Mouse (Mus musculus) heart, adult 2 months (tissue): Measurements from ENCODE around the gene Cotl1. TPM values are rescaled to one million over a fixed set of nuclear protein-coding genes. Genes with fewer than 3 reads are reported as not detected.
"Not testable (repeated sequence)": the region's sequence is repeated elsewhere in the genome, so short reads cannot be mapped to it uniquely, and the experiment has no call there.

ENCODE experiments used
- DNase-seq, 2 experiments: peaks; one replicate each; pipeline ENCODE4 v3.0.0; 2021
- H3K27ac ChIP-seq: fragments of 200-600 bp; 2 replicates; pipeline ENCODE4 v1.8.1; 2022
- H3K27me3 ChIP-seq: fragments of 200-500 bp; 2 replicates; pipeline ENCODE4 v1.6.1; 2012; ENCODE audit warnings: mild to moderate bottlenecking, low read length, inconsistent platforms, mixed read lengths; ENCODE audit not compliant: control insufficient read depth, insufficient read depth
- H3K36me3 ChIP-seq: fragments of 200-500 bp; 2 replicates; pipeline ENCODE4 v1.6.1; 2012; ENCODE audit warnings: low read length, inconsistent platforms; ENCODE audit not compliant: control insufficient read depth, insufficient read depth
- H3K4me1 ChIP-seq: fragments of 200-500 bp; 2 replicates; pipeline ENCODE4 v1.6.1; 2011; ENCODE audit warnings: low read length; ENCODE audit not compliant: control insufficient read depth, insufficient read depth
- H3K4me3 ChIP-seq: fragments of 200-600 bp; 2 replicates; pipeline ENCODE4 v1.8.1; 2022
- H3K79me2 ChIP-seq: fragments of 200-500 bp; replicated peaks from 2 replicates; pipeline ENCODE4 v1.6.1; 2012; ENCODE audit warnings: mild to moderate bottlenecking, inconsistent platforms, low read length, moderate library complexity, mixed read lengths; ENCODE audit not compliant: control insufficient read depth, insufficient read depth
- H3K9ac ChIP-seq: fragments of 200-500 bp; 2 replicates; pipeline ENCODE4 v1.6.1; 2012; ENCODE audit warnings: low read depth, mild to moderate bottlenecking, control low read depth, inconsistent platforms, low read length, mixed read lengths
- CTCF ChIP-seq: fragments of 200-600 bp; IDR thresholded peaks from 2 replicates; pipeline ENCODE4 v1.8.1; 2022; ENCODE audit warnings: antibody characterized with exemption, mild to moderate bottlenecking, moderate library complexity
- EP300 ChIP-seq: fragments of 200-500 bp; IDR thresholded peaks from 2 replicates; pipeline ENCODE4 v1.6.1; 2011; ENCODE audit warnings: low read depth, low read length, control low read depth; ENCODE audit not compliant: insufficient read depth
- POLR2A ChIP-seq: fragments of 200-500 bp; IDR thresholded peaks from 2 replicates; pipeline ENCODE4 v1.6.1; 2011; ENCODE audit warnings: mild to moderate bottlenecking, low read depth, low read length, control low read depth; ENCODE audit not compliant: insufficient read depth
- WGBS: fragments of 180-500 bp; shearing (Covaris S2); methylation state at CpG from one replicate; pipeline ENCODE4 v1.1.7; 2018; 5-methylcytosine and 5-hydroxymethylcytosine counted together
- intact Hi-C: fragments of 180-260 bp; cut with DNase I; formaldehyde crosslinking; loops from one replicate; pipeline ENCODE4 v1.15.1; 2025
- polyA plus RNA-seq: library from polyadenylated mRNA; depleted of rRNA; stranded (reverse); fragments of >200 nt; gene quantifications from 2 replicates; pipeline ENCODE4 v1.2.3, GENCODE M21; 2012
- total RNA-seq, 2 experiments: library from RNA; stranded (reverse); gene quantifications; 2 replicates each; pipeline ENCODE4 v1.2.3; 2021

Cotl1 gene
- total and polyA plus RNA-seq, 3 experiments: 17.5 to 23.2 (median 20.4) TPM

- H3K4me3 ChIP-seq: no peak overlapping the region
- H3K79me2 ChIP-seq: no peaks in the 10 kb centered on the region
- WGBS: 78% methylated on average over 6 of the region's 6 CpGs
- H3K27ac ChIP-seq: no peak overlapping the region
- no peaks in the 10 kb centered on the region for H3K27me3 ChIP-seq
- DNase-seq: peak in 1 of 2 experiments; percentile 17
- no peak overlapping the region for H3K9ac ChIP-seq
- intact Hi-C loops: no loop called here
- H3K4me1 ChIP-seq: peaks cover 2% of the 10 kb centered on the region; the same call in 1 of the 2 replicates
- TF ChIP-seq POLR2A (no peak), EP300 (no peak), CTCF (no peak)
- H3K36me3 ChIP-seq: no peaks in the 10 kb centered on the region
Measured at GRCm38 (mm10) chr8:119857767-119858166, 17.4 kb upstream of the Cotl1 start.

- Histone ChIP-seq H3K4me1 (peaks cover 2% of the 10 kb centered on the region; the same call in 1 of the 2 replicates), H3K27me3 (no peaks in the 10 kb centered on the region), H3K27ac (no peak overlapping the region), H3K36me3 (no peaks in the 10 kb centered on the region), H3K4me3 (no peak overlapping the region), H3K9ac (no peak overlapping the region), H3K79me2 (no peaks in the 10 kb centered on the region)
- TF ChIP-seq EP300: no peak
- TF ChIP-seq CTCF: peak; percentile 34
- TF ChIP-seq POLR2A: no peak
- intact Hi-C loops: no loop called here
- peak in 1 of 2 experiments; percentile 59 for DNase-seq
- WGBS: 43% methylated on average over 5 of the region's 5 CpGs
Measured at GRCm38 (mm10) chr8:119855656-119856055, 15.3 kb upstream of the Cotl1 start.

DNA sequence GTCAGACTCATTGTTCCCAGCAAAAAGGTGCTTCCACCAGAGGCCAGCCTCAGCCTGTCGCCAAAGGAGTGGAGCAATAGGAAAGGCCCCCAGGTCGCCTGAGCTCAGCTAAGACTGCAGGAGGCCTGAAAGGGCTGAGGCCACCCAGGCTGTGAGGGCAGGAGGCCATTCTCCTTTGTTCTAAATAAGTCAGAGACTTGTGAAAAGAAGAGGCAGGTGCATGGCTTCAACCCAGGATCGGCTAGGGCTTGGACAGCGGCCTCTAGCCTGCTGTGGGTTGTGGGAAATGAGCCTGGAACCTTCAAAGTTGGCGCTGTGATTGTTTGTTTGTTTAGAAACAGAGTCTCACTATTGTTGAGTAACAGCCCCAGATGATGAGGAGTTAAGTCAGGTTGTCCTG, 13.7 kb upstream of the Cotl1 start:
- no peaks in the 10 kb centered on the region for H3K27me3 ChIP-seq
- H3K79me2 ChIP-seq: no peaks in the 10 kb centered on the region
- H3K4me1 ChIP-seq: peaks cover 2% of the 10 kb centered on the region; the same call in 1 of the 2 replicates
- 75% methylated on average over 5 of the region's 5 CpGs for WGBS
- H3K4me3 ChIP-seq: no peak overlapping the region
- no peak for TF ChIP-seq EP300
- TF ChIP-seq POLR2A: no peak
- no peak for TF ChIP-seq CTCF
- H3K9ac ChIP-seq: no peak overlapping the region
- intact Hi-C loops: no loop called here
- H3K36me3 ChIP-seq: no peaks in the 10 kb centered on the region
- H3K27ac ChIP-seq: no peak overlapping the region
- DNase-seq: no peak

DNA sequence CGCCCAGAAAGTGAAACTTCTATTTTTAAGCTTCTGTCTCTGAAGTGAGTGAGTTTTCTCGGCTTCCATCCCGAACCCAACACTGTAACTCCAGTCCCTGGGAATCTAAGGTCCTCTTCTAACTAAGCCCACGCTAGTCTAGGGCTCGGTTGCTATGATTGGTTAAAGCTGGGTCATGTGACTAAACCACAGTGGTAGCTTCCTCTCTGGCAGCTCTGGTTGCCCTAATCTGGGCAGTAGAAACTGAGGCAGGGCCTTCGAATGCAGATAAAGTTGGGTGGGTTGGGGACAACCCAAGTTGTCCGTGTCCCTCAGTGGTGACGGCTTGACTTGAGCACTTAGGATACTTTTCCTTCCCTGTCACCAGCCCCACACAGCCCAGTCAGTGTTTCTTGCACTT, 13.2 kb upstream of the Cotl1 start:
- intact Hi-C loops: no loop called here
- Histone ChIP-seq H3K4me3 (no peak overlapping the region), H3K27me3 (no peaks in the 10 kb centered on the region), H3K9ac (no peak overlapping the region), H3K36me3 (no peaks in the 10 kb centered on the region), H3K27ac (no peak overlapping the region), H3K4me1 (peaks cover 2% of the 10 kb centered on the region; the same call in 1 of the 2 replicates), H3K79me2 (no peaks in the 10 kb centered on the region)
- no peak for TF ChIP-seq CTCF
- no peak for TF ChIP-seq POLR2A
- TF ChIP-seq EP300: no peak
- WGBS: 73% methylated on average over 8 of the region's 8 CpGs
- DNase-seq: no peak

DNA sequence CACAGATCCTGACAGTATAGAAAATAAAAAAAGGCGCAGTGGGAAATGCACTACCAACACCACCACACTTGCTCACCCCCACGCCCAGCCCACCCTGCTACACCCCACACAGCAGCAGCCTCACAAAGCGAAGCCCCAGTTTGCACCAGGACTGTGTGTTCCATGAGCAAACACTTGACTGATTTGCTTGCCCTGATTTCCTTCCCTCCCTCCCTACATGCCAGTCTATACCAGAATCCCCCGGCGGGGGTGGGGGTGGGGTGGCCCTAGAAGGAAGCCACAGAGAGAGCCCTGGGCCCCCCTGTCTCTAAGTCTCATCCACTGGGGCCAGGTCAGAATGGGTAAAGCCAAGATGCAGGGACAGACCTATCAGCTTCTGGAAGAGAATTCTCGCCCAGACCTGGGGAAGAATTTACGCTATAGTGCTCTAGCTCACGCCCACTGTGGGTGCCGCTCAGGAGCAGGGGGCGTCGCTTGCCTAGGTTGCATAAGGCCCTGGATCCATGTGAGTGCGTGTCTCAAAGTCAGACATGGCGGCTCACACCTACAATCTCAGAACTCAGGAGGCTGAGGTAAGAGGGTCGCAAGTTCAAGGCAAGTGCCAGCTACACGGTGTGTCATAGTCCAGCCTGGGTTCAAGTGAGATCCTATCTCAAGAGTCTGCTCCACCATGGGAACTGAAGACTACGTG, 7.0 kb upstream of the Cotl1 start:
- H3K27me3 ChIP-seq: no peaks in the 10 kb centered on the region
- H3K36me3 ChIP-seq: no peaks in the 10 kb centered on the region
- TF ChIP-seq POLR2A (no peak), EP300 (no peak), CTCF (no peak)
- no peak overlapping the region for H3K4me3 ChIP-seq
- H3K4me1 ChIP-seq: peaks cover 3% of the 10 kb centered on the region; the same call in 1 of the 2 replicates
- WGBS: 80% methylated on average over 16 of the region's 16 CpGs
- no peak overlapping the region for H3K27ac ChIP-seq
- intact Hi-C loops: no loop called here
- H3K79me2 ChIP-seq: no peaks in the 10 kb centered on the region
- H3K9ac ChIP-seq: no peak overlapping the region
- no peak for DNase-seq

- H3K27me3 ChIP-seq, H3K4me1 ChIP-seq, H3K9ac ChIP-seq, H3K27ac ChIP-seq, intact Hi-C loops, DNase-seq, H3K79me2 ChIP-seq, H3K4me3 ChIP-seq, H3K36me3 ChIP-seq: not testable (repeated sequence)
- WGBS: 83% methylated on average over 7 of the region's 7 CpGs
Measured at GRCm38 (mm10) chr8:119845741-119846140, 5.4 kb upstream of the Cotl1 start.
